Mouse (Mus musculus): Measurements from ENCODE around the gene Vmn2r52. TPM values are rescaled to one million over a fixed set of nuclear protein-coding genes. Genes with fewer than 3 reads are reported as not detected.
"Not testable (repeated sequence)": the region's sequence is repeated elsewhere in the genome, so short reads cannot be mapped to it uniquely, and the experiment has no call there.

The Vmn2r52 gene
- polyA plus RNA-seq (2016; fragmentation: Nextera tagmentation; extraction: Ambion mirVana): not detected in 2 replicates

DNA sequence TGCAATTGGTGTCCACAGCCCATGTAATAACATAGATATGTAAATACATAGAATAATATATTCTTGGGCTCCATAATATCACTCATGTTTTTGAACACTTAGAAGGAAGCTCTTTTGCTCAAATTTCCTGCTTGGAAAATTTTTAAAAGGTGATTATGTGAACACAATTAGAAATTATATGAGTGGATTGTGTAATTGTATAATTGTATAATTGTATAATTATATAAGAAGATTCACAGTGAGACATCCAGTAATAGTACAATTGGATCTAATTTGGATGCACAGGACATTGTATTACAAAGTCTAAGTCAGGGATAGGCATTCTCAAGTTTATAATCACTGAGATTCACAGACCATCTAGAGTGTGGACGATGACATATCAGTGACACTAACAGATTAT lies at the start of gene Vmn2r52:
Vmn2r52 (minus strand) TSS at position 101 of the 400 bp plus-strand sequence.
- no peak within 1 kb of the TSS for H3K4me3 ChIP-seq
- no peaks in the 10 kb centered on the region for H3K4me1 ChIP-seq (replicated peaks)
- no peak within 1 kb of the TSS for H3K4me2 ChIP-seq
- 77% methylated on average over 1 of the region's 1 CpGs for WGBS
- ATAC-seq (ENCODE audit: insufficient number of reproducible peaks, low FRiP score): no peak
- H3K36me3 ChIP-seq: no peaks in the 10 kb centered on the region
- H3K27me3 ChIP-seq (replicated peaks): no peaks in the 10 kb centered on the region
- H3K27ac ChIP-seq (ENCODE audit: poor library complexity, severe bottlenecking): no peak within 1 kb of the TSS
- H3K9me3 ChIP-seq (replicated peaks): peaks cover 10% of the 10 kb centered on the region
- no peak within 1 kb of the TSS for H3K9ac ChIP-seq

DNA sequence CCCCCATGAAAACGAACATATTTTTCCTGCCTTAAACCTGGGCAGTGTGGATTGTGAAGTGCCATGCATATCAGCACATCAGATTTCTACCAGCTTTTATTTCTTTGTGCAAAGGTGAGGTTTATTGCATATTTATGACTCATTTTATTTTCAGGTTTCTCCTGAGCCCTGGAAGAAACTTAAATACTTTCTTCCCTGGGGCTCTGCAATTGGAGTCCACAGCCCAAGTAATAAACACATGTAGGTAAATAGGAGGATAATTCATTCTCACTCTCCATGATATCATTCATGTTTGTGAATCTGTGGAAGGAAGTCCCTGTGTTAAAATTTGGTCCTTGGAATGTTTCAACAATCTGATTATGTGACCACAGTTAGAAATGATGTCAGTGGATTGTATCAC lies 70.7 kb downstream of the Vmn2r52 start, which contains the start of gene Vmn2r51:
Vmn2r51 (minus strand) TSS at position 101 of the 400 bp plus-strand sequence.
- not testable (repeated sequence) for H3K36me3 ChIP-seq; H3K4me2 ChIP-seq; H3K27me3 ChIP-seq (replicated peaks); H3K27ac ChIP-seq (ENCODE audit: poor library complexity, severe bottlenecking); H3K9ac ChIP-seq; ATAC-seq (ENCODE audit: insufficient number of reproducible peaks, low FRiP score); H3K4me1 ChIP-seq (replicated peaks); H3K4me3 ChIP-seq
- WGBS: 41% methylated on average over 1 of the region's 1 CpGs
- peaks cover 13% of the 10 kb centered on the region for H3K9me3 ChIP-seq (replicated peaks)

Other genes with a start within 250 kb of the Vmn2r52 start
- gene Vmn2r48, start 223.0 kb downstream of the Vmn2r52 start, polyA plus RNA-seq (2016; fragmentation: Nextera tagmentation; extraction: Ambion mirVana): not detected in 2 replicates
- not detected in 2 replicates for gene Vmn2r49, start 184.3 kb downstream of the Vmn2r52 start, polyA plus RNA-seq (2016; fragmentation: Nextera tagmentation; extraction: Ambion mirVana)
- gene Vmn2r50, start 123.3 kb downstream of the Vmn2r52 start, polyA plus RNA-seq (2016; fragmentation: Nextera tagmentation; extraction: Ambion mirVana): not detected in 2 replicates
- not detected in 2 replicates for gene Vmn2r51, start 70.8 kb downstream of the Vmn2r52 start, polyA plus RNA-seq (2016; fragmentation: Nextera tagmentation; extraction: Ambion mirVana)
- not detected in 2 replicates for gene Vmn1r66, start 101.4 kb upstream of the Vmn2r52 start, polyA plus RNA-seq (2016; fragmentation: Nextera tagmentation; extraction: Ambion mirVana)